Mouse (Mus musculus): ENCODE measurements around the gene Tenm4. TPM values are rescaled to one million over a fixed set of nuclear protein-coding genes. Genes with fewer than 3 reads are reported as not detected.

Tenm4 gene
- total and polyA plus RNA-seq, 2 experiments from 2014 or later = 1.4 to 5.9 TPM

DNA sequence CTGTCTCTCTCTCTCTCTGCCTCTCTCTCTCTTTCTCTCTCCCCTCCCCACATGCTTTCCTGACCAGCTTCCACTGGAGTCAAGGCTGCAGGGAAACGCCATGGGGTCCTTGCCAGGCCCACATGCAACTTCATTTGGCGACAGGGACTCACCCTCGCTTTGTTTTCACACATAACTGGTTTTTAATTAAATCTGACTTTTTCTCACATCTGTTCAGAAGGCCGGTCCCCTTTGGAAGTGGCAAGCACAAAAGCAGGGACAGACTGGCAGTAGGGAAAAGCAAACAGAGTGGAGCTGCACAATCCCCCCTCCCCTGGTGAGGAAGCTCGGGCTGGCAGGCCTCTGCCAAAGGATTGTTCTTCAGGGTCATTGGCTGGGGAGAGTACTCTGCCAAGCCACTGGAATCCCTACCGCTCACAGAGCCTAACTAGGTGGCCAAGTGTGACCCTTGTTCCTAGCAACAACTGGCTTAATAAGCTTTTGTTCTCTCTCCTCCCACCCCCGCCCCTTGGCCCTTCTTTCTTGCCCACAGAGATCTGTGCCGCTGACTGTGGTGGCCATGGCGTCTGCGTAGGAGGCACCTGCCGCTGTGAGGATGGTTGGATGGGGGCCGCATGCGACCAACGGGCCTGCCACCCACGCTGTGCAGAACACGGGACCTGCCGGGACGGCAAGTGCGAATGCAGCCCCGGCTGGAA lies 625.9 kb downstream of the Tenm4 start:
- ATAC-seq (ENCODE audit: insufficient read depth, low read depth) (peak; percentile 51; the same call in 1 of the 2 replicates), DNase-seq (ENCODE audit: low spot score) (no peak)
- no peak overlapping the region for H3K9ac ChIP-seq (replicated peaks; ENCODE audit: low read depth, low read length)
- H3K27ac ChIP-seq (ENCODE audit: low read depth) = peak overlapping the region; percentile 60
- 74% methylated on average over 20 of the region's 20 CpGs for WGBS
- no peaks in the 10 kb centered on the region for H3K36me3 ChIP-seq (replicated peaks; ENCODE audit: control insufficient read depth, insufficient read depth, low read length)
- peaks cover 3% of the 10 kb centered on the region; the same call in 1 of the 2 replicates for H3K4me1 ChIP-seq (ENCODE audit: control insufficient read depth, insufficient read depth)
- H3K4me3 ChIP-seq (ENCODE audit: low read depth, low read length) = no peak overlapping the region
- TF ChIP-seq CTCF (IDR thresholded peaks at IDR 0.05; ENCODE audit: low read depth) (no peak), EP300 (IDR thresholded peaks at IDR 0.05; ENCODE audit: low read depth) (no peak)
- no peaks in the 10 kb centered on the region for H3K9me3 ChIP-seq (replicated peaks; ENCODE audit: control insufficient read depth, low read length)
- no peak overlapping the region for H3K4me2 ChIP-seq (ENCODE audit: low read depth, low read length)
- no peaks in the 10 kb centered on the region for H3K27me3 ChIP-seq (ENCODE audit: control insufficient read depth, insufficient read depth, low read length)

DNA sequence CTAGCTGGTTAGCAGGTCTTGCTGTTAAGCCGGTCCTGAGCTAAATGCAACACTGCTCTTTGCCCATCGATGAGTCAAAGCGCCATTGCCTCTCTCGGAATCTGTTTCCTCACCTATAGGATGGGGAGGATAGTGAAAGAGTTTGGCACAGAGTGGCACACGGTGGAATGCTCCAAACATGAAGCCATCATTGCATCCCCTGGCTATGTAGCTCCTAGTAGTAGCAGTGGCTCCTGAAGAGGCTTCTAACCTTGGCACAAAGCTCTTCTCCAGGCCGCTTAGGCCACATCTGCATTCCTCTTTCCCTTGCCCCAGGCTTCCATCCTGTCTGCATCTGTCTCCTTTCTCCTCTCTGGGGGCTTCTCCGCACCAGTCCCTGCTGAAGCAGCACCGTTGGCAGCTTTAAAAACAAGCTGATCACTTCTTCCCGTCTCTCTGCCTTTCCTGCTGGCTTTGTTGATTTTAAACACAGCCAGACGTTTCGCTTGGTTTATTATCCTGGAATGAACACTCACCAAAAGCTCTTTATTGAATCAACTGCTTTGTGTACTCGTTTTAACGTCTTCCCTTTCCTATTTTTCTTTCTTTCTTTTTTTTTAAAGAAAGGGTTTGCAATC lies 626.8 kb downstream of the Tenm4 start:
- 75% methylated on average over 13 of the region's 13 CpGs for WGBS
- ATAC-seq (ENCODE audit: insufficient read depth, low read depth) (no peak), DNase-seq (ENCODE audit: low spot score) (no peak)
- Histone ChIP-seq H3K4me2 (ENCODE audit: low read depth, low read length) (no peak overlapping the region), H3K36me3 (replicated peaks; ENCODE audit: control insufficient read depth, insufficient read depth, low read length) (no peaks in the 10 kb centered on the region), H3K4me1 (ENCODE audit: control insufficient read depth, insufficient read depth) (peaks cover 3% of the 10 kb centered on the region; the same call in 1 of the 2 replicates), H3K9me3 (replicated peaks; ENCODE audit: control insufficient read depth, low read length) (no peaks in the 10 kb centered on the region), H3K4me3 (ENCODE audit: low read depth, low read length) (no peak overlapping the region), H3K9ac (replicated peaks; ENCODE audit: low read depth, low read length) (no peak overlapping the region), H3K27ac (ENCODE audit: low read depth) (no peak overlapping the region), H3K27me3 (ENCODE audit: control insufficient read depth, insufficient read depth, low read length) (no peaks in the 10 kb centered on the region)
- TF ChIP-seq EP300 (IDR thresholded peaks at IDR 0.05; ENCODE audit: low read depth) (no peak), CTCF (IDR thresholded peaks at IDR 0.05; ENCODE audit: low read depth) (no peak)

DNA sequence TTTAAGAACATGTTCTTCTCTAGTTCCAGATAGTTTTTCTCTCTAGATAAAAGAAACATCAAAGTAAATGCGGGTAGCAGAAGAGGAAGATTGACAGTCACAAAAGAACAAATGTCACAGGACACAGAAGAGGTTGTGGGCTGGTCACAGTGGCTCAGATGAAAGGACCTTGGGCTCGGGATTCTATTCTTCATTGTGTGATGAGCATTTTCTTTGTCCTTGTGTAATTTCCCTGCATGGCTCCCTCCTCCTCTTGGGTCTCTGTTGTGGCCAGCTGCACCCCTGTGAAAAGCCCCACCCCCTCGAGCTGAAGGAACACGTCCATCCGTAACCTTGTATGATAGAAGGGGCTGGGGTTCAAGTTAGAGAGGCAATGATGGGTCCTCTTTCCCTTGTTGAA lies 628.8 kb downstream of the Tenm4 start:
- WGBS = 81% methylated on average over 5 of the region's 5 CpGs
- no peaks in the 10 kb centered on the region for H3K9me3 ChIP-seq (replicated peaks; ENCODE audit: control insufficient read depth, low read length)
- no peaks in the 10 kb centered on the region for H3K36me3 ChIP-seq (replicated peaks; ENCODE audit: control insufficient read depth, insufficient read depth, low read length)
- no peak for ATAC-seq (ENCODE audit: insufficient read depth, low read depth)
- H3K4me3 ChIP-seq (ENCODE audit: low read depth, low read length) = no peak overlapping the region
- TF ChIP-seq EP300 (IDR thresholded peaks at IDR 0.05; ENCODE audit: low read depth) = no peak
- no peak for TF ChIP-seq CTCF (IDR thresholded peaks at IDR 0.05; ENCODE audit: low read depth)
- DNase-seq (ENCODE audit: low spot score) = no peak
- no peak overlapping the region for H3K27ac ChIP-seq (ENCODE audit: low read depth)
- peaks cover 3% of the 10 kb centered on the region; the same call in 1 of the 2 replicates for H3K4me1 ChIP-seq (ENCODE audit: control insufficient read depth, insufficient read depth)
- H3K9ac ChIP-seq (replicated peaks; ENCODE audit: low read depth, low read length) = no peak overlapping the region
- no peak overlapping the region for H3K4me2 ChIP-seq (ENCODE audit: low read depth, low read length)
- no peaks in the 10 kb centered on the region for H3K27me3 ChIP-seq (ENCODE audit: control insufficient read depth, insufficient read depth, low read length)

DNA sequence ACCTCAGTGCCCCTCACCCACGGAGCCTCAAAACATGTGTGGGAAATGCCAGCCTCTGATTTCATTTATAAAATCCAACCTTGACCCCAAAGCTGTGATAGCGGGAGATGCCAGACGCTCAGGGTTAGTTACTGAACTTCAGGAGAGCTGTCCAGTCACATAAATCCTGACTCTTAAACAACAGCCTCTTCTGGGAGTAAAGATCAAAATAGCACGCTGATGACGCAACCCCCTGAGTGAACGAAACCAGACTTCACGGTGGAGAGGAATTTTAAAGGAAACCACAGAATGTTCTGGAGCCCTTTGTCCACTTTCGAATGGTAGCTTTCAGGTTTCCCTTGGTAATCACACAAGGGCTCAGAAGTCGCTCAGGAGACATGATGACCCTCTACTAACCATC lies 630.3 kb downstream of the Tenm4 start:
- H3K4me3 ChIP-seq (ENCODE audit: low read depth, low read length) = no peak overlapping the region
- peaks cover 3% of the 10 kb centered on the region; the same call in 1 of the 2 replicates for H3K4me1 ChIP-seq (ENCODE audit: control insufficient read depth, insufficient read depth)
- H3K4me2 ChIP-seq (ENCODE audit: low read depth, low read length) = no peak overlapping the region
- WGBS = 32% methylated on average over 9 of the region's 9 CpGs
- ATAC-seq (ENCODE audit: insufficient read depth, low read depth) = no peak
- TF ChIP-seq EP300 (IDR thresholded peaks at IDR 0.05; ENCODE audit: low read depth) (no peak), CTCF (IDR thresholded peaks at IDR 0.05; ENCODE audit: low read depth) (no peak)
- H3K9ac ChIP-seq (replicated peaks; ENCODE audit: low read depth, low read length) = no peak overlapping the region
- H3K36me3 ChIP-seq (replicated peaks; ENCODE audit: control insufficient read depth, insufficient read depth, low read length) = no peaks in the 10 kb centered on the region
- no peaks in the 10 kb centered on the region for H3K9me3 ChIP-seq (replicated peaks; ENCODE audit: control insufficient read depth, low read length)
- H3K27me3 ChIP-seq (ENCODE audit: control insufficient read depth, insufficient read depth, low read length) = no peaks in the 10 kb centered on the region
- DNase-seq (ENCODE audit: low spot score) = no peak
- no peak overlapping the region for H3K27ac ChIP-seq (ENCODE audit: low read depth)

DNA sequence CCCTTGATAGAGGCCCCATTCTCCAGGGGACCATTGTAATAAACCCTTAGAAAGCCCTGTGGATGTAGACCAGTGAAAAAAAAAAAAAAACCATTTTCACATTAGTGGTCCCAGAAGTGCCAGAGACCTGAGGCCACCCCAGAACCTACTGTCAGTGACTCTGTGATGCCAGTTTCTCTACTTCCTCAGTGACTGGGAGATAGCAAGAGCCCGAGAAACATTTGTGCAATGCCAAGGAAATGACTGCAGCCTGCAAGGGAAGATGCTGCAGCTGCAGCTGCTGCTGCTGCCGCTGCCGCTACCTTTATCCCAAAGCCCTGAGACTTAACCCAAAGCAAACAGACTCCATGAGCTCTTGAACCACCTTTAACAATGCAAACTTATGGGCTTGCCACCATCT lies 631.2 kb downstream of the Tenm4 start:
- 80% methylated on average over 3 of the region's 3 CpGs for WGBS
- no peak for DNase-seq (ENCODE audit: low spot score)
- H3K27ac ChIP-seq (ENCODE audit: low read depth) = no peak overlapping the region
- no peaks in the 10 kb centered on the region for H3K9me3 ChIP-seq (replicated peaks; ENCODE audit: control insufficient read depth, low read length)
- no peak overlapping the region for H3K4me2 ChIP-seq (ENCODE audit: low read depth, low read length)
- H3K4me3 ChIP-seq (ENCODE audit: low read depth, low read length) = no peak overlapping the region
- no peak for ATAC-seq (ENCODE audit: insufficient read depth, low read depth)
- H3K9ac ChIP-seq (replicated peaks; ENCODE audit: low read depth, low read length) = no peak overlapping the region
- no peaks in the 10 kb centered on the region for H3K36me3 ChIP-seq (replicated peaks; ENCODE audit: control insufficient read depth, insufficient read depth, low read length)
- no peaks in the 10 kb centered on the region for H3K27me3 ChIP-seq (ENCODE audit: control insufficient read depth, insufficient read depth, low read length)
- TF ChIP-seq EP300 (IDR thresholded peaks at IDR 0.05; ENCODE audit: low read depth) (no peak), CTCF (IDR thresholded peaks at IDR 0.05; ENCODE audit: low read depth) (no peak)
- H3K4me1 ChIP-seq (ENCODE audit: control insufficient read depth, insufficient read depth) = peaks cover 1% of the 10 kb centered on the region; the same call in 1 of the 2 replicates

Data from heart, postnatal 0 days (tissue).